Mouse (Mus musculus) lung, adult 2 months (tissue): ENCODE results near the gene Steap2.

Experiments used
- CTCF ChIP-seq: fragments of 200-500 bp; IDR thresholded peaks from 2 replicates; pipeline ENCODE4 v1.5.1; 2011; ENCODE audit warnings: mild to moderate bottlenecking, low read length, control low read depth; ENCODE audit not compliant: insufficient read depth
- POLR2A ChIP-seq: fragments of 200-500 bp; IDR thresholded peaks from 2 replicates; pipeline ENCODE4 v1.6.1; 2011; ENCODE audit warnings: low read depth, mild to moderate bottlenecking, control low read depth, low read length, borderline replicate concordance; ENCODE audit errors: extremely low read depth

DNA sequence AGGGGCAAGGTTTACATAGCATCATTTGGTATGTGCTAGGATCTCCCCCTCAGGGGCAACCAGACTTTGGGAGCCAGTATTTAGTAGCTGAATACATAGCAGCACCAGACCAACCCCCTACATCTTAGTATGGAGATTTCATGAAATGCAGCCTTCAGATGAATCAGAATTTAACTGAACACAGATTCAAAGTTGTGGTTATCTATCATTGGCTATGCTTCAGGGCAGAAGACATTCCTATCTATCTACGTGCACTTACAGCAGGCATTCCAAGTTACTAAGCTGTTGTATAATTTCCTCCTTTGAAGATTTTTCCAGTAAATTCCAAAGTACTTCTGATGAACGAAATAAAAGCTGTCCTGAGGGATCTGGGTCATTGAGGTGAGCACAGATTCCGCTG is 68.9 kb downstream of the Steap2 start:
- no peak for TF ChIP-seq CTCF
- no peak for TF ChIP-seq POLR2A
